Mouse (Mus musculus): ENCODE data around the gene Cga.

- TF ChIP-seq CTCF (IDR thresholded peaks at IDR 0.05; ENCODE audit: low read depth): no peak
- no peak for TF ChIP-seq EP300 (IDR thresholded peaks at IDR 0.05; ENCODE audit: low read depth)
Measured at GRCm38 (mm10) chr4:34852051-34852450, 41.5 kb upstream of the Cga start.
